Mouse (Mus musculus): ENCODE measurements around the gene Gm6812.
"Not testable (repeated sequence)": the region's sequence is repeated elsewhere in the genome, so short reads cannot be mapped to it uniquely, and the experiment has no call there.

Gm6812 gene

DNA sequence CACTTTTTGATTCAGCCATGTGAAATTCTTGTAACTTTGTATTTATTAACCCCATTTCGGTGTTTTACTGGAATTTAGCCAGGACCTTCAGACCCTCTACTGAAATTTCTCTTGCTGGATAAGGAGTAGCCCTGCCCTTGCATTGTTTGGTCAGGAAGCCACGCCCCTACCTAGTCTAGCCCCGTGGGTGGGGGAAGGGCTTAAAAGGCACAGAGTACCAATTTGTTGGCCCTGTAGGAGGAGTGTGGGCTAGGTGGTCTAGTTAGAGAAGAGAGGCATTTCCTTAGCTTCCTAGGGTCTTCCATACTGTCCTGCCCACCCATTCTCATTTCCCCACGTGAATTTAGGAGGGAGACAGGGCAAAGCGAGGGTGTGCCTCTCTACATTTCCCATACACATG lies at the start of gene Gm6812:
Gene Gm6812 (minus strand): TSS at position 101 of the 400 bp plus-strand sequence.
- DNase-seq (ENCODE audit: inconsistent age in 2 of 2, low spot score in 1 of 2): not testable (repeated sequence)

DNA sequence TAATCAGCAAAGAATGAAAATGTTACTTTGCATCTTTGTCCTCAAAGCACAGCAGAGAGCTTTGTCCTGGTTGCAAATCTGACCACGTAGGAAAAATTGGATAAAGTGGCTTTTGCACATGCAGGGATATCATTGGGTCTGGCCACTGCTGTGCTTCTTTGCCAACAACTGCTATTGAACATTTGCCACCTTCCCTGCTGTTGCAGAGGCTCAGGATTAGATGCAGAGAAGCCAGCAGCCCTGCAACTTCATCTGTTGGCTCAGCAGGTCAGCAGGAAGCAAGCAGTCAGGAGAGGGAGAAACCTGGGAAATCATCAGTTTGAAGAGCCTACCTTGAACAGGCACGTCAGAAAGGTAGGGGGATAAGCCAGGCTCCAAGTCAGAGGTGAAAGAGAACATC lies 27.7 kb downstream of the Gm6812 start:
- DNase-seq (ENCODE audit: inconsistent age in 2 of 2, low spot score in 1 of 2): no peak
